In the genomic region with DNA sequence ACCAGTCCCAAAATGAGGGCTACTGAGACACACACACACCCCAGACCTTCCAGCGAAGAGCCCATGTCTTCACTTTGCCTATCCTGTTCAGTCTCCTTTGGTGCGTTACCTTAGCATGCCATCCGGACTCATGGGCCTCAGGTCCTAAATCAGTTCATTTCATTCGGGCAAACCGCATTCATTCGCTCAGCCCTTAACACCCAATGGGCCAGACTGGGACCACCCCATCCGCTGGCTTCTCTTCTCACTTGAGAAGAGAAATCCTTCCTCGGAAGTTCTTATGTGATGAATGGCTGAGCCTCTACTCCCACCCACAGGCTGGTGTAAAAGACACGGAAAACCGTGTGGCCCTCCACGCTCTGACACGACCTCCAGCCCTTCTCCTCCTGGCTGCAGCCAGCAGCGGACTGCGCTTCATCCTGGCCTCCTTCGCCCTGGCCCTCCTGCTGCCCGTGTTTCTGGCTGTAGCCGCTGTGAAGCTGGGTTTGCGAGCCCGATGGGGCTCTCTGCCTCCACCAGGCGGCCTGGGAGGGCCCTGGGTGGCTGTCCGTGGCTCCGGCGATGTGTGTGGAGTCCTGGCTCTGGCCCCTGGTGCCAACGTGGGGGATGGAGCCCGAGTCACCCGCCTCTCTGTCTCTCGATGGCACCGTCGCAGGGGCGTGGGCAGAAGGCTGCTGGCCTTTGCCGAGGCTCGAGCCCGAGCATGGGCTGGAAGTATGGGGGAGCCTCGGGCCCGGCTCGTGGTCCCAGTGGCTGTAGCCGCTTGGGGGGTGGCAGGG, we compare ENCODE assay signal across 9 mouse cellular contexts. TPM values are rescaled to one million over a fixed set of nuclear protein-coding genes. Genes with fewer than 3 reads are reported as not detected.
A peak's percentile ranks its signal among the peaks of the same experiment; 100 is the strongest.
DNase-seq lines count a peak whose midpoint lies in the region; ATAC-seq and TF ChIP-seq lines count a peak whose summit lies in the region.
"Had no signal": no experiment of that assay in that cellular context is flagged by ENCODE, and none has a peak within 500 bp of the region (broad histone marks: within the 10 kb centered on the region; RNA-seq: fewer than 3 reads in every experiment).

No protein-coding gene starts in this region.

- peak; percentile 12 for ATAC-seq in hindbrain, embryonic 13.5 days (ENCODE audit: low FRiP score)
- peak; percentile 9 for ATAC-seq in midbrain, embryonic 12.5 days (ENCODE audit: low FRiP score, low read depth)

- intact Hi-C loops in left cerebral cortex, adult 2 months (cut with DNase I) = no loop called here
- intact Hi-C loops in left cerebral cortex, postnatal 4 days (cut with DNase I) = no loop called here

- H3K4me1 ChIP-seq in hindbrain, embryonic 13.5 days (replicated peaks) = peaks cover 74% of the 10 kb centered on the region
- H3K4me1 ChIP-seq in midbrain, embryonic 12.5 days = peaks cover 64% of the 10 kb centered on the region

- H3K27ac ChIP-seq in left cerebral cortex, adult 2 months = peak overlapping the region; percentile 99
- peak overlapping the region; percentile 99 for H3K27ac ChIP-seq in hindbrain, embryonic 13.5 days
- peak overlapping the region; percentile 98 for H3K27ac ChIP-seq in midbrain, embryonic 12.5 days (replicated peaks)

- TF ChIP-seq CTCF in left cerebral cortex, adult 2 months (IDR thresholded peaks at IDR 0.05) = peak; percentile 57

- DNase-seq in left cerebral cortex, adult 2 months (ENCODE audit: extremely low spot score in 1 of 2, low spot score in 2 of 2) = peak; percentile 69 to 71
- no peak for DNase-seq in left cerebral cortex, adult 11 months (ENCODE audit: low spot score)
- peak; percentile 69 for DNase-seq in cerebellum, adult 8-10 months
- peak; percentile 37 for DNase-seq in forelimb bud, embryonic 11.5 days (ENCODE audit: low read depth, low spot score)
- peak; percentile 74 for DNase-seq in left cerebral cortex, postnatal 4 days
- peak; percentile 78 for DNase-seq in testis, postnatal 10 days (ENCODE audit: low spot score)

- peak overlapping the region; percentile 80 for H3K9ac ChIP-seq in hindbrain, embryonic 13.5 days
- H3K9ac ChIP-seq in midbrain, embryonic 12.5 days (replicated peaks) = peak overlapping the region; percentile 69

- WGBS in hindbrain, embryonic 13.5 days = 4% methylated on average over 37 of the region's 37 CpGs
- WGBS in midbrain, embryonic 12.5 days = 3% methylated on average over 37 of the region's 37 CpGs

- H3K9me3 ChIP-seq in hindbrain, embryonic 13.5 days = no peaks in the 10 kb centered on the region
- no peaks in the 10 kb centered on the region for H3K9me3 ChIP-seq in midbrain, embryonic 12.5 days

- peak overlapping the region; percentile 91 for H3K4me2 ChIP-seq in hindbrain, embryonic 13.5 days
- H3K4me2 ChIP-seq in midbrain, embryonic 12.5 days (replicated peaks) = peak overlapping the region; percentile 78

- H3K27me3 ChIP-seq in hindbrain, embryonic 13.5 days = no peaks in the 10 kb centered on the region
- no peaks in the 10 kb centered on the region for H3K27me3 ChIP-seq in midbrain, embryonic 12.5 days

- peak overlapping the region; percentile 59 for H3K4me3 ChIP-seq in left cerebral cortex, adult 2 months
- peak overlapping the region; percentile 41 for H3K4me3 ChIP-seq in hindbrain, embryonic 13.5 days
- H3K4me3 ChIP-seq in midbrain, embryonic 12.5 days = peak overlapping the region; percentile 40

- H3K36me3 ChIP-seq in hindbrain, embryonic 13.5 days = peaks cover 26% of the 10 kb centered on the region
- peaks cover 27% of the 10 kb centered on the region for H3K36me3 ChIP-seq in midbrain, embryonic 12.5 days

RNA-seq across cellular contexts. Expression of a gene that starts 1.8 kb away (rescaled TPM):
- 1 to 10 TPM; 2.8 to 4.4 TPM for total RNA-seq in left cerebral cortex, adult 2 months (2021)
- 0.73 and 1.3 TPM in 2 replicates for polyA plus RNA-seq in hindbrain, embryonic 13.5 days (2015; fragmentation: Nextera tagmentation; extraction: Ambion mirVana)
- 1 to 10 TPM; 3.1 to 3.6 TPM for total RNA-seq in left cerebral cortex, postnatal 4 days (2021)
- polyA plus RNA-seq in midbrain, embryonic 12.5 days (2016; fragmentation: Nextera tagmentation; extraction: Ambion mirVana) = 1.6 and 2.0 TPM in 2 replicates

RNA-seq across cellular contexts. Expression of a gene that starts 1.9 kb away (rescaled TPM):
- 100 to 1,000 TPM in 1 of 2 experiments, 10 to 100 TPM in 1; 99.7 to 109 TPM for total RNA-seq in left cerebral cortex, adult 2 months (2021)
- 25.4 and 27.7 TPM in 2 replicates for polyA plus RNA-seq in hindbrain, embryonic 13.5 days (2015; fragmentation: Nextera tagmentation; extraction: Ambion mirVana)
- total RNA-seq in left cerebral cortex, postnatal 4 days (2021) = 10 to 100 TPM; 50.8 to 51.5 TPM
- 15.1 and 16.6 TPM in 2 replicates for polyA plus RNA-seq in midbrain, embryonic 12.5 days (2016; fragmentation: Nextera tagmentation; extraction: Ambion mirVana)

RNA-seq across cellular contexts. Expression of a gene that starts 8.8 kb away (rescaled TPM):
- total RNA-seq in left cerebral cortex, adult 2 months (2021) = 10 to 100 TPM; 15.8 to 16.4 TPM
- polyA plus RNA-seq in hindbrain, embryonic 13.5 days (2015; fragmentation: Nextera tagmentation; extraction: Ambion mirVana) = 3.6 and 4.9 TPM in 2 replicates
- 10 to 100 TPM; 21.1 to 21.4 TPM for total RNA-seq in left cerebral cortex, postnatal 4 days (2021)
- 4.7 and 4.9 TPM in 2 replicates for polyA plus RNA-seq in midbrain, embryonic 12.5 days (2016; fragmentation: Nextera tagmentation; extraction: Ambion mirVana)

RNA-seq across cellular contexts. Expression of a gene that starts 17.5 kb away (rescaled TPM):
- total RNA-seq in left cerebral cortex, adult 2 months (2021) = under 1 TPM; 0.27 to 0.28 TPM
- polyA plus RNA-seq in hindbrain, embryonic 13.5 days (2015; fragmentation: Nextera tagmentation; extraction: Ambion mirVana) = 0.26 and 0.45 TPM in 2 replicates
- under 1 TPM; 0.50 to 0.74 TPM for total RNA-seq in left cerebral cortex, postnatal 4 days (2021)
- polyA plus RNA-seq in midbrain, embryonic 12.5 days (2016; fragmentation: Nextera tagmentation; extraction: Ambion mirVana) = not detected in 2 replicates

RNA-seq across cellular contexts. Expression of a gene that starts 40.4 kb away (rescaled TPM):
- under 1 TPM in 1 of 2 experiments, not detected in 1; 0.91 TPM for total RNA-seq in left cerebral cortex, adult 2 months (2021)
- 0.25 TPM in 1 of 2 replicates, not detected in the other for polyA plus RNA-seq in hindbrain, embryonic 13.5 days (2015; fragmentation: Nextera tagmentation; extraction: Ambion mirVana)
- not detected for total RNA-seq in left cerebral cortex, postnatal 4 days (2021)
- polyA plus RNA-seq in midbrain, embryonic 12.5 days (2016; fragmentation: Nextera tagmentation; extraction: Ambion mirVana) = 0.18 TPM in 1 of 2 replicates, not detected in the other
- total RNA-seq: MEL had no signal
